Mouse (Mus musculus) lung, embryonic 14.5 days (tissue): ENCODE results near the gene Nr1i3. TPM values are rescaled to one million over a fixed set of nuclear protein-coding genes. Genes with fewer than 3 reads are reported as not detected.

ENCODE experiments used
- ATAC-seq: fragments of 200-750 bp; cut with Nextera tagmentation; 2 replicates; pipeline ENCODE4 v1.8.0; 2017; ENCODE audit warnings: mild to moderate bottlenecking, moderate TSS enrichment, moderate library complexity; ENCODE audit not compliant: insufficient read depth
- DNase-seq: peaks from one replicate; pipeline ENCODE4 v3.0.0-alpha.2; 2015
- H3K27ac ChIP-seq: fragments of 300-500 bp; sonication (generic); 2 replicates; pipeline ENCODE4 v1.5.1; 2014; ENCODE audit warnings: low read depth, mild to moderate bottlenecking, moderate library complexity
- H3K27me3 ChIP-seq: fragments of 300-500 bp; sonication (generic); 2 replicates; pipeline ENCODE4 v1.6.1; 2014; ENCODE audit warnings: low read length, control low read depth; ENCODE audit not compliant: insufficient read depth
- H3K36me3 ChIP-seq: fragments of 300-500 bp; sonication (generic); 2 replicates; pipeline ENCODE4 v1.6.1; 2014; ENCODE audit warnings: control low read depth; ENCODE audit not compliant: insufficient read depth
- H3K4me1 ChIP-seq: fragments of 300-500 bp; sonication (generic); 2 replicates; pipeline ENCODE4 v1.6.1; 2014; ENCODE audit warnings: antibody characterized with exemption, control low read depth; ENCODE audit not compliant: insufficient read depth
- H3K4me2 ChIP-seq: fragments of 300-500 bp; sonication (generic); 2 replicates; pipeline ENCODE4 v1.6.1; 2014; ENCODE audit warnings: mild to moderate bottlenecking
- H3K4me3 ChIP-seq: fragments of 300-500 bp; sonication (generic); 2 replicates; pipeline ENCODE4 v1.5.1; 2014; ENCODE audit warnings: low read depth, low read length
- H3K9ac ChIP-seq: fragments of 300-500 bp; sonication (generic); 2 replicates; pipeline ENCODE4 v1.6.1; 2014
- H3K9me3 ChIP-seq: fragments of 300-500 bp; sonication (generic); 2 replicates; pipeline ENCODE4 v1.6.1; 2016; ENCODE audit warnings: low read depth, low read length, control low read depth
- CTCF ChIP-seq: IDR thresholded peaks from 2 replicates; pipeline ENCODE4 v1.5.1; 2016; ENCODE audit warnings: antibody characterized with exemption, low read depth
- WGBS: fragments of 180-500 bp; shearing (Covaris S2); extraction: QIAGEN DNeasy Blood & Tissue Kit; methylation state at CpG from one replicate; pipeline ENCODE4 v1.1.7; 2014; 5-methylcytosine and 5-hydroxymethylcytosine counted together
- polyA plus RNA-seq: library from polyadenylated mRNA; unstranded; fragments of >200 nt; fragmentation: Nextera tagmentation; extraction: Ambion mirVana; gene quantifications from 2 replicates; pipeline ENCODE4 v1.2.1, GENCODE M21; 2014

Gene Nr1i3
- polyA plus RNA-seq, 1 experiment from 2014 or later = 0.13 TPM

- Histone ChIP-seq H3K9me3 (no peaks in the 10 kb centered on the region), H3K4me1 (peaks cover 15% of the 10 kb centered on the region), H3K4me2 (no peak overlapping the region), H3K27ac (no peak overlapping the region), H3K4me3 (no peak overlapping the region), H3K36me3 (no peaks in the 10 kb centered on the region), H3K9ac (no peak overlapping the region), H3K27me3 (no peaks in the 10 kb centered on the region)
- ATAC-seq (no peak), DNase-seq (no peak)
- WGBS = 50% methylated on average over 4 of the region's 4 CpGs
- no peak for TF ChIP-seq CTCF
Measured at GRCm38 (mm10) chr1:171265971-171266744, 52.4 kb downstream of the Nr1i3 start.

DNA sequence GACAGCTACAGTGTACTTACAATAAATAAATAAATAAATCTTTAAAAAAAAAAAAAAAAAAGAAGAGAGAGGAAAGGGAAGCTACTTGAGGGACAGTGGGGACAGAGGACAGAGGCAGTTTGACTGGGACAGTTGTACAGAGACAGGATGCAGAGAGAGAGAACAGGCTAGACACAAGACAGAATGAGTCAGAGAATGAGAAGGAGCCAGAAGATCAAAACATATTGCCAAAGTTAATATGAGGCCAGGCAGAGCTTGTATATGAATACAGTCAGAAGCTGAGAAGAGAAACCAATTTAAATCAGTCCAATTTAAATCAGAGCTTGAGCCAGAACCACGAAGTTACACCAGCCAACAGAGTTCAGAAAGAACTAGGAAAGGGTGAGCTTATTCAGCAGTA, 54.6 kb downstream of the Nr1i3 start:
- no peak for TF ChIP-seq CTCF
- no peak overlapping the region for H3K4me3 ChIP-seq
- DNase-seq (no peak), ATAC-seq (no peak)
- WGBS = 60% methylated on average over 1 of the region's 1 CpGs
- H3K36me3 ChIP-seq = peaks cover 15% of the 10 kb centered on the region
- no peak overlapping the region for H3K4me2 ChIP-seq
- H3K9me3 ChIP-seq = no peaks in the 10 kb centered on the region
- H3K27me3 ChIP-seq = no peaks in the 10 kb centered on the region
- no peak overlapping the region for H3K9ac ChIP-seq
- no peak overlapping the region for H3K27ac ChIP-seq
- peaks cover 8% of the 10 kb centered on the region; the same call in 1 of the 2 replicates for H3K4me1 ChIP-seq

DNA sequence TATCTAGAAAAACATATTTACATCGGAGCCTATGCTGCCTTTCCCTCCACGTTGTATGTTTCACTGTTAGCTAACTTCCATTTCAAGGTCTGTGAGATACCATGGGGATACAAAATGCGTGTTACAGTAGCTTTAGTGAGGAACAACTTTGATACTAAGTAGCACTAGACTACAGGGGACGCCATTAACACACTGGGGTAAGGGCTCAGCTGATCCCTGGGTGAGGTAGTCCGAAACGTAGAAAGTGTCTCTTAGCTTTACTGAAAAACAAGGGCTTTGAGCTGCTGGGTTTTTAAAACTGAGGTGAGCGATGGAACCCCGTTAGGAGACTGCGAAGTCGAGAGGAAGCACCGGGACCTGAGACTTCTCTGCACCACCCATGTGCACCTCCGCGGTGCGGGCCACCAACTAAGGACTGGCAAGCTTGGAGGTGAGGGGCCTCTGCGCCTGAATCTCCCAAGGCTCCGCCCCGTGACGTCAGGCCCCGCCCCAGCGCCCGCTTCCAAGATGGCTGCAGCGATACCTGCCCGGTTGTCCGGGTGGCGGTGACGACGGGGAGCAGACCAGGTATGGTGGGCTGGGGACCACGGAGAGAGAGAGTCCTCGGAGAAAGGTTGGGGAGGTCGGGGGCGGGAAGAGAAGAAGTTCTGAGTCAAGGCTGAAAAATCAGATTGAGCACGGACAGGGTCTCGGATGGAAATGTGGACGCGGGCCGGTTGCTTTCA, 56.2 kb downstream of the Nr1i3 start, which contains the start of gene B4galt3:
Gene B4galt3, plus strand, starts transcription at position 481 of the 725 bp plus-strand sequence.
- H3K4me1 ChIP-seq = peaks cover 5% of the 10 kb centered on the region; the same call in 1 of the 2 replicates
- WGBS = 3% methylated on average over 36 of the region's 36 CpGs
- H3K27ac ChIP-seq = peak within 1 kb of the TSS; percentile 74
- peak within 1 kb of the TSS; percentile 96 for H3K4me2 ChIP-seq
- H3K9ac ChIP-seq = peak within 1 kb of the TSS; percentile 79
- peak within 1 kb of the TSS; percentile 90 for H3K4me3 ChIP-seq
- H3K9me3 ChIP-seq = no peaks in the 10 kb centered on the region
- no peak for TF ChIP-seq CTCF
- ATAC-seq (peak; percentile 93), DNase-seq (peak; percentile 96)
- peaks cover 31% of the 10 kb centered on the region for H3K36me3 ChIP-seq
- no peaks in the 10 kb centered on the region for H3K27me3 ChIP-seq

Other genes starting within 250 kb of the Nr1i3 start
- gene Fcgr2b, start 237.4 kb upstream of the Nr1i3 start, polyA plus RNA-seq = 2.3 and 2.4 TPM in 2 replicates
- gene Fcgr4, start 195.1 kb upstream of the Nr1i3 start, polyA plus RNA-seq = 0.35 and 0.47 TPM in 2 replicates
- 10.8 and 14.3 TPM in 2 replicates for gene Fcgr3, start 149.0 kb upstream of the Nr1i3 start, polyA plus RNA-seq
- gene Cfap126, start 100.1 kb upstream of the Nr1i3 start, polyA plus RNA-seq = 2.0 and 2.2 TPM in 2 replicates
- gene Sdhc, start 63.4 kb upstream of the Nr1i3 start, polyA plus RNA-seq = 281 and 304 TPM in 2 replicates
- 0.24 and 0.49 TPM in 2 replicates for gene Mpz, start 63.3 kb upstream of the Nr1i3 start, polyA plus RNA-seq
- gene Pcp4l1, start 17.7 kb upstream of the Nr1i3 start, polyA plus RNA-seq = 5.7 and 6.0 TPM in 2 replicates
- gene Tomm40l, start 8.5 kb downstream of the Nr1i3 start, polyA plus RNA-seq = 33.7 and 37.9 TPM in 2 replicates
- gene Apoa2, start 11.1 kb downstream of the Nr1i3 start, polyA plus RNA-seq = 1.6 and 3.7 TPM in 2 replicates
- 44.2 and 47.3 TPM in 2 replicates for gene Fcer1g, start 20.4 kb downstream of the Nr1i3 start, polyA plus RNA-seq
- gene Adamts4, start 36.5 kb downstream of the Nr1i3 start, polyA plus RNA-seq = 6.6 and 7.5 TPM in 2 replicates
- 244 and 250 TPM in 2 replicates for gene Ndufs2, start 37.4 kb downstream of the Nr1i3 start, polyA plus RNA-seq
- gene B4galt3, start 56.4 kb downstream of the Nr1i3 start, polyA plus RNA-seq = 80.3 and 94.3 TPM in 2 replicates
- gene Ppox, start 67.2 kb downstream of the Nr1i3 start, polyA plus RNA-seq = 50.9 and 51.7 TPM in 2 replicates
- 73.9 and 86.0 TPM in 2 replicates for gene Usp21, start 74.0 kb downstream of the Nr1i3 start, polyA plus RNA-seq
- 107 and 108 TPM in 2 replicates for gene Ufc1, start 81.1 kb downstream of the Nr1i3 start, polyA plus RNA-seq
- 48.8 and 48.9 TPM in 2 replicates for gene Dedd, start 115.2 kb downstream of the Nr1i3 start, polyA plus RNA-seq
- 27.5 and 30.1 TPM in 2 replicates for gene Nit1, start 131.7 kb downstream of the Nr1i3 start, polyA plus RNA-seq
- gene Pfdn2, start 131.7 kb downstream of the Nr1i3 start, polyA plus RNA-seq = 40.0 and 44.5 TPM in 2 replicates
- 1.0 and 1.5 TPM in 2 replicates for gene Klhdc9, start 146.8 kb downstream of the Nr1i3 start, polyA plus RNA-seq
- gene Nectin4, start 156.1 kb downstream of the Nr1i3 start, polyA plus RNA-seq = 2.3 and 2.4 TPM in 2 replicates
- gene Arhgap30, start 175.0 kb downstream of the Nr1i3 start, polyA plus RNA-seq = 0.91 and 1.6 TPM in 2 replicates
- gene Usf1, start 197.3 kb downstream of the Nr1i3 start, polyA plus RNA-seq = 81.0 and 81.9 TPM in 2 replicates
- gene Tstd1, start 204.9 kb downstream of the Nr1i3 start, polyA plus RNA-seq = 2.0 and 3.4 TPM in 2 replicates
- 83.6 and 91.3 TPM in 2 replicates for gene F11r, start 223.6 kb downstream of the Nr1i3 start, polyA plus RNA-seq